Mouse (Mus musculus): ENCODE results near the gene Gm364.

GRCm38 (mm10) chrX:57392367-57393246, 16.3 kb upstream of the Gm364 start, which contains the start of gene Rbmx:
- TF ChIP-seq POLR2A (IDR thresholded peaks at IDR 0.05; ENCODE audit: low read depth, low read length) (peak; percentile 58; the same call in 1 of the 2 replicates), CTCF (IDR thresholded peaks at IDR 0.05; ENCODE audit: extremely low read depth, insufficient read length, insufficient replicate concordance, low read depth, low read length) (no peak)
